Mouse (Mus musculus): ENCODE data around the gene Gm9573. TPM values are rescaled to one million over a fixed set of nuclear protein-coding genes. Genes with fewer than 3 reads are reported as not detected.

The Gm9573 gene
- polyA plus RNA-seq (2015; fragmentation: Nextera tagmentation; extraction: Ambion mirVana): not detected in 2 replicates

DNA sequence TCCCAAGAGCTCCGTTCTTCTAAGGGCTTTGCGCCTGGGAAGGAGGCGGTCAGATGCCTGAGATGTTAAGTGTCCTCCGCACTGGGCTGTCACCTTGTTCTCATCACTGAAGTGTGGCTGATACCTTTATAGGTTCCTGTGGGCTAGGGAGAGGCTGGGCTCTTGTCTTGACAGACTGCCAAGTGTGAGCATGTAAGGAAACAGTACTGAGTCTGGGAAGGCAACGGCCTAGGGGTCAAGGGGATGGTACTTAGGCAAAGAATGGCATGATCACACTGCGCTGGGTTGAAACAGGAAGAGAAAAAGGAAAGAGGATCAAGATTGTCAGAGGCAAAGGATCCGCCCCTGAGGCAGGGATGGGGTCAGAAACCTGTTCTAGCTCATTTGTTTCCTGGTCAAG is at the start of gene Gm9573:
Gene Gm9573 (minus strand): TSS at position 101 of the 400 bp plus-strand sequence.

DNA sequence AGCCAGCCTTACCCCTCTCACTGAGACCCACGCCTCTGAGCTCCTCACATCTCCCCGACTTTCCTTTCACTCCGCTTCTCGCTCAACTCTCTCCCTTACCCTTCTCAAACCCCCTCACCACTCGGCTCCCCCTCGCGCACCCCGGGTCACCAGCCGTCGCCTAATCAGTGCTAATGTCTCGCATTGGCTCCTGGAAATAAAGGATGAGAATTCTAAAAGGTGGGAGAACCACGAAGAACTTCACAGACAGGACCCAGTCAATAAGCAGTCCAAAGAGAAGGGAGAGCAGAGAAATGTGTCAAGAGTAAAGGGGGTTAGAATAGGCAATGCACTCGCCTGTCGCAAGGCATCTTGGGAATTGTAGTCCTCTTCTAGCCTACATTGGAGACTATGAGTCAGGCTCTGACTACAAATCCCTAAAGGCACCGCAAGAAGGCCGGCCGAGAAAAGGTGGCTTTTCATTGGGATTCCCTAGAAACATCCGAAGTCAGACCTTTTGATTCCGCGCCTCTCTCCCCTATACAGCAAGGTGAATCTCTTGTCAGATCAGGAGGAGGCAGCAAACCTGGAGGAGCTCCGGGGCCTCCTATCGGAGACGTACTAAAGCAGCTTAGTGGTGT is 47.1 kb upstream of the Gm9573 start, which contains the start of gene Gtf2h4:
Gene Gtf2h4 (minus strand): TSS at position 324 of the 620 bp plus-strand sequence.

GRCm38 (mm10) chr17:35667334-35668065 is 41.1 kb upstream of the Gm9573 start, which contains the start of gene Vars2:
Gene Vars2, minus strand, starts transcription at chr17:35667592.

DNA sequence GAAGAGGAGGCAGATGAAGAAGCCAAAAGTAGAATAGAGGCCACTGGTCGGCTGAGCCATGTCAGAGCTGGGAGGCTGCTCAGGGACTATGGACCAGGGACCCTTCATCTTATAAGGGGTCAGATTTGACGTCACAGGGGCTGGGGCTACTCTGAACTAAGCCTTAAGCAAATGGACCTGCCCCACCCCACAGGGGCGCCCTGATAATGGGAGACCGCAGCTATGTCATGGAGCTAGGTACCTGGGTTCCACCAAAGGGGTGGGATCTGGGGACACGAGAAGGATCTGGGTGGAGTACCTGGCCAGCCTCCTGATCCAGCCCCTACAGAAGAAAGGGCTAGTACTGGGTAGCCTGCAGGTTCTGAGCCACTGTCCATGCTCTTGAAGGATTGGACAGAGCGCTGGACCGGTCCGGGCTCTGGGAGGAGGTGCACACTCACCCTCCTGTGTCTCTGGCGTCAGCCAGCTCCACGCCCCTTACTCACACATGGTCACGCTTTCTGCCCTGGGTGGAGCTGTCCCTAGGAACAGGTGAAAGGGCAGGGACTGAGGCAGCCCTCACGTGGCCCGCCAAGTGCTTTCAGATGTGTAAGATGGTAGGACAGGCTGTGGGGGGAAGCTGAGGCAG is 17.3 kb upstream of the Gm9573 start, which contains the start of gene Mucl3:
Gene Mucl3 (minus strand): TSS at position 87 of the 628 bp plus-strand sequence.

GRCm38 (mm10) chr17:35601249-35601648 is 25.2 kb downstream of the Gm9573 start, which contains the start of gene Sfta2:
Gene Sfta2, plus strand, starts transcription at chr17:35601549.

Other genes starting within 250 kb of the Gm9573 start
- 3.3 and 3.8 TPM in 2 replicates for gene H2-Q4, start 247.0 kb downstream of the Gm9573 start, polyA plus RNA-seq (2015; fragmentation: Nextera tagmentation; extraction: Ambion mirVana)
- gene H2-Q6, start 201.8 kb downstream of the Gm9573 start, polyA plus RNA-seq (2015; fragmentation: Nextera tagmentation; extraction: Ambion mirVana): 0.25 and 0.59 TPM in 2 replicates
- gene H2-Q7, start 187.5 kb downstream of the Gm9573 start, polyA plus RNA-seq (2015; fragmentation: Nextera tagmentation; extraction: Ambion mirVana): 1.6 and 2.2 TPM in 2 replicates
- gene H2-Q10, start 156.5 kb downstream of the Gm9573 start, polyA plus RNA-seq (2015; fragmentation: Nextera tagmentation; extraction: Ambion mirVana): 1.1 and 1.3 TPM in 2 replicates
- not detected in 2 replicates for gene Pou5f1, start 120.6 kb downstream of the Gm9573 start, polyA plus RNA-seq (2015; fragmentation: Nextera tagmentation; extraction: Ambion mirVana)
- gene Tcf19, start 109.8 kb downstream of the Gm9573 start, polyA plus RNA-seq (2015; fragmentation: Nextera tagmentation; extraction: Ambion mirVana): 23.9 and 33.5 TPM in 2 replicates
- 7.9 and 9.8 TPM in 2 replicates for gene Cchcr1, start 109.5 kb downstream of the Gm9573 start, polyA plus RNA-seq (2015; fragmentation: Nextera tagmentation; extraction: Ambion mirVana)
- gene Psors1c2, start 93.4 kb downstream of the Gm9573 start, polyA plus RNA-seq (2015; fragmentation: Nextera tagmentation; extraction: Ambion mirVana): 0.16 TPM in 1 of 2 replicates, not detected in the other
- gene Cdsn, start 74.5 kb downstream of the Gm9573 start, polyA plus RNA-seq (2015; fragmentation: Nextera tagmentation; extraction: Ambion mirVana): 0.11 and 0.21 TPM in 2 replicates
- gene 2300002M23Rik, start 59.2 kb downstream of the Gm9573 start, polyA plus RNA-seq (2015; fragmentation: Nextera tagmentation; extraction: Ambion mirVana): not detected in 2 replicates
- gene Sfta2, start 25.1 kb downstream of the Gm9573 start, polyA plus RNA-seq (2015; fragmentation: Nextera tagmentation; extraction: Ambion mirVana): 0.59 and 0.83 TPM in 2 replicates
- gene Mucl3, start 17.1 kb upstream of the Gm9573 start, polyA plus RNA-seq (2015; fragmentation: Nextera tagmentation; extraction: Ambion mirVana): 0.17 and 0.31 TPM in 2 replicates
- 9.0 and 10.0 TPM in 2 replicates for gene Vars2, start 41.0 kb upstream of the Gm9573 start, polyA plus RNA-seq (2015; fragmentation: Nextera tagmentation; extraction: Ambion mirVana)
- gene Gtf2h4, start 47.1 kb upstream of the Gm9573 start, polyA plus RNA-seq (2015; fragmentation: Nextera tagmentation; extraction: Ambion mirVana): 19.8 and 20.5 TPM in 2 replicates
- gene Ddr1, start 78.0 kb upstream of the Gm9573 start, polyA plus RNA-seq (2015; fragmentation: Nextera tagmentation; extraction: Ambion mirVana): 37.2 and 44.1 TPM in 2 replicates
- gene Ier3, start 195.0 kb upstream of the Gm9573 start, polyA plus RNA-seq (2015; fragmentation: Nextera tagmentation; extraction: Ambion mirVana): 165 and 168 TPM in 2 replicates
- gene Flot1, start 196.6 kb upstream of the Gm9573 start, polyA plus RNA-seq (2015; fragmentation: Nextera tagmentation; extraction: Ambion mirVana): 123 and 125 TPM in 2 replicates
- 388 and 491 TPM in 2 replicates for gene Tubb5, start 211.7 kb upstream of the Gm9573 start, polyA plus RNA-seq (2015; fragmentation: Nextera tagmentation; extraction: Ambion mirVana)
- gene Mdc1, start 214.9 kb upstream of the Gm9573 start, polyA plus RNA-seq (2015; fragmentation: Nextera tagmentation; extraction: Ambion mirVana): 2.9 and 3.6 TPM in 2 replicates
- 29.7 and 38.5 TPM in 2 replicates for gene Nrm, start 234.7 kb upstream of the Gm9573 start, polyA plus RNA-seq (2015; fragmentation: Nextera tagmentation; extraction: Ambion mirVana)
- gene Ppp1r18, start 239.0 kb upstream of the Gm9573 start, polyA plus RNA-seq (2015; fragmentation: Nextera tagmentation; extraction: Ambion mirVana): 80.2 and 88.5 TPM in 2 replicates

Data from urinary bladder, postnatal 0 days (tissue).